Mouse (Mus musculus): Measurements from ENCODE around the gene Lat2. TPM values are rescaled to one million over a fixed set of nuclear protein-coding genes. Genes with fewer than 3 reads are reported as not detected.
A peak's percentile ranks its signal among the peaks of the same experiment; 100 is the strongest.

Gene Lat2
- polyA plus RNA-seq, 1 experiment from 2014 or later: 3.4 TPM

DNA sequence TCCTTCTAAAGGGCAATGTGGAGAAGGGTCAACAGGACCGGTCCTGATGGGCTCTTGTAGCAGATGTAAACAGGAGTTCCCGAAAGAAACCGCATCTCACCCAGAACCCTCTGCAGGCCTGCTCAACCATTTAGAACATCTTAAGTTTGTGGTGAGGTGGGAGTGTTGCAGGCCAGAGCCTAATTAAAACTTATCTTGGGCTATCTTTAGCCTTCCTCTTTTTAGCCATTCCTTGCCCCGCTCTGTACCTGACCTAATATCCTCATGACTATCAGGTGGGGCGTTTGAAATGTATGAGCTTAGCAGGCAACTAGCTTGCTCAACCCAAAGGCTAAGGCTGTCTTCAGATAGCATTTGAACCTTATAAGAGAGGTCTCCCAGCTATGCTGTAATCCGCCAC is 49.1 kb downstream of the Lat2 start:
- H3K27me3 ChIP-seq: no peaks in the 10 kb centered on the region
- H3K4me3 ChIP-seq: no peak overlapping the region
- no peak overlapping the region for H3K27ac ChIP-seq (replicated peaks)
- no peak overlapping the region for H3K4me2 ChIP-seq (replicated peaks)
- no peak for ATAC-seq (ENCODE audit: low FRiP score, low read depth)
- no peaks in the 10 kb centered on the region for H3K4me1 ChIP-seq
- no peaks in the 10 kb centered on the region for H3K9me3 ChIP-seq
- H3K9ac ChIP-seq (replicated peaks): no peak overlapping the region
- WGBS: 94% methylated on average over 6 of the region's 6 CpGs
- H3K36me3 ChIP-seq: no peaks in the 10 kb centered on the region

- H3K4me3 ChIP-seq: no peak overlapping the region
- 95% methylated on average over 2 of the region's 2 CpGs for WGBS
- H3K4me2 ChIP-seq (replicated peaks): no peak overlapping the region
- no peaks in the 10 kb centered on the region for H3K4me1 ChIP-seq
- H3K9ac ChIP-seq (replicated peaks): no peak overlapping the region
- H3K27me3 ChIP-seq: no peaks in the 10 kb centered on the region
- H3K27ac ChIP-seq (replicated peaks): no peak overlapping the region
- no peak for ATAC-seq (ENCODE audit: low FRiP score, low read depth)
- H3K9me3 ChIP-seq: no peaks in the 10 kb centered on the region
- H3K36me3 ChIP-seq: no peaks in the 10 kb centered on the region
Observed at GRCm38 (mm10) chr5:134564272-134564671, 50.6 kb downstream of the Lat2 start.

- 82% methylated on average over 16 of the region's 16 CpGs for WGBS
- H3K4me1 ChIP-seq: peaks cover 5% of the 10 kb centered on the region
- no peaks in the 10 kb centered on the region for H3K36me3 ChIP-seq
Observed at GRCm38 (mm10) chr5:134560450-134561171, 54.2 kb downstream of the Lat2 start.

DNA sequence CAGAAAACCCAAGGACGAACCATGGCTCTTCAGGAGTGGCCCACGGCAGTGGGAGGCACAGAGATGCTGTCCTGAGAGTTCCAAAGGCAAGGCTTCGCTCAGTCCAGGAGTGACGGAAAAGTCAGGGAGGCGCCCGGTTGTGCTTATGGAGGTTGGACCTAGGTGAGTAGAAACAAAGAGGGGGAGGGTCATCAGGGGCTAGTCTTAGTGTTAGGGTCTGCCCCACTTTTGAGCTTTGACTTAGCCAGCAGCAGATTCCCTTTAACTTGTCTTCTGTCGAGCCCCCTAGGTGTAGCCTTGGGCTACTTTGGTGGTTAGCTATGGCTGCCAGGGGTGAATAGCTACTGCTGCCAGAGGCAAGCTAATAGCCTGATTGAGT is 54.8 kb downstream of the Lat2 start, which contains the start of gene Syna:
Gene Syna (minus strand): TSS at position 101 of the 379 bp plus-strand sequence.
- Histone ChIP-seq H3K4me3 (no peak within 1 kb of the TSS), H3K27ac (replicated peaks) (no peak within 1 kb of the TSS), H3K4me1 (peaks cover 11% of the 10 kb centered on the region), H3K4me2 (replicated peaks) (no peak within 1 kb of the TSS), H3K9ac (replicated peaks) (no peak within 1 kb of the TSS), H3K27me3 (no peaks in the 10 kb centered on the region), H3K36me3 (no peaks in the 10 kb centered on the region), H3K9me3 (no peaks in the 10 kb centered on the region)
- WGBS: 92% methylated on average over 7 of the region's 7 CpGs
- ATAC-seq (ENCODE audit: low FRiP score, low read depth): no peak

More at GRCm38 (mm10) chr5:134560450-134561171, 54.2 kb downstream of the Lat2 start:
- no peak overlapping the region for H3K27ac ChIP-seq (replicated peaks)
- no peak overlapping the region for H3K4me3 ChIP-seq
- ATAC-seq (ENCODE audit: low FRiP score, low read depth): no peak
- no peak overlapping the region for H3K9ac ChIP-seq (replicated peaks)
- H3K27me3 ChIP-seq: no peaks in the 10 kb centered on the region
- no peaks in the 10 kb centered on the region for H3K9me3 ChIP-seq
- no peak overlapping the region for H3K4me2 ChIP-seq (replicated peaks)

- H3K4me2 ChIP-seq (replicated peaks): peak overlapping the region; percentile 39
- no peaks in the 10 kb centered on the region for H3K27me3 ChIP-seq
- 12% methylated on average over 20 of the region's 20 CpGs for WGBS
- H3K36me3 ChIP-seq: no peaks in the 10 kb centered on the region
- H3K9ac ChIP-seq (replicated peaks): no peak overlapping the region
- H3K4me1 ChIP-seq: peaks cover 29% of the 10 kb centered on the region
- no peaks in the 10 kb centered on the region for H3K9me3 ChIP-seq
- H3K27ac ChIP-seq (replicated peaks): 0 out of 2 replicates have a peak overlapping the region, but pooled peaks have one; percentile 25
- H3K4me3 ChIP-seq: peak overlapping the region; percentile 12; the same call in 1 of the 2 replicates
- ATAC-seq (ENCODE audit: low FRiP score, low read depth): peak; percentile 50; the same call in 1 of the 2 replicates
Observed at GRCm38 (mm10) chr5:134555463-134556164, 59.2 kb downstream of the Lat2 start.

GRCm38 (mm10) chr5:134553951-134554546 is 60.8 kb downstream of the Lat2 start:
- Histone ChIP-seq H3K9ac (replicated peaks) (no peak overlapping the region), H3K27me3 (no peaks in the 10 kb centered on the region), H3K4me1 (peaks cover 40% of the 10 kb centered on the region), H3K36me3 (0 out of 2 replicates have a peak, but pooled peaks cover 3% of the 10 kb centered on the region), H3K4me2 (replicated peaks) (no peak overlapping the region), H3K27ac (replicated peaks) (no peak overlapping the region), H3K9me3 (no peaks in the 10 kb centered on the region), H3K4me3 (no peak overlapping the region)
- 85% methylated on average over 5 of the region's 5 CpGs for WGBS
- no peak for ATAC-seq (ENCODE audit: low FRiP score, low read depth)

GRCm38 (mm10) chr5:134552110-134552972 is 62.5 kb downstream of the Lat2 start, which contains the start of gene Clip2:
TSS of gene Clip2 (minus strand) at chr5:134552434.
- H3K36me3 ChIP-seq: 0 out of 2 replicates have a peak, but pooled peaks cover 3% of the 10 kb centered on the region
- ATAC-seq (ENCODE audit: low FRiP score, low read depth): peak; percentile 88
- peak within 1 kb of the TSS; percentile 97 for H3K9ac ChIP-seq (replicated peaks)
- H3K4me2 ChIP-seq (replicated peaks): peak within 1 kb of the TSS; percentile 89
- H3K9me3 ChIP-seq: no peaks in the 10 kb centered on the region
- H3K4me1 ChIP-seq: peaks cover 55% of the 10 kb centered on the region
- H3K4me3 ChIP-seq: peak within 1 kb of the TSS; percentile 89
- under 1% methylated on average over 58 of the region's 61 CpGs for WGBS
- H3K27ac ChIP-seq (replicated peaks): peak within 1 kb of the TSS; percentile 99
- no peaks in the 10 kb centered on the region for H3K27me3 ChIP-seq

DNA sequence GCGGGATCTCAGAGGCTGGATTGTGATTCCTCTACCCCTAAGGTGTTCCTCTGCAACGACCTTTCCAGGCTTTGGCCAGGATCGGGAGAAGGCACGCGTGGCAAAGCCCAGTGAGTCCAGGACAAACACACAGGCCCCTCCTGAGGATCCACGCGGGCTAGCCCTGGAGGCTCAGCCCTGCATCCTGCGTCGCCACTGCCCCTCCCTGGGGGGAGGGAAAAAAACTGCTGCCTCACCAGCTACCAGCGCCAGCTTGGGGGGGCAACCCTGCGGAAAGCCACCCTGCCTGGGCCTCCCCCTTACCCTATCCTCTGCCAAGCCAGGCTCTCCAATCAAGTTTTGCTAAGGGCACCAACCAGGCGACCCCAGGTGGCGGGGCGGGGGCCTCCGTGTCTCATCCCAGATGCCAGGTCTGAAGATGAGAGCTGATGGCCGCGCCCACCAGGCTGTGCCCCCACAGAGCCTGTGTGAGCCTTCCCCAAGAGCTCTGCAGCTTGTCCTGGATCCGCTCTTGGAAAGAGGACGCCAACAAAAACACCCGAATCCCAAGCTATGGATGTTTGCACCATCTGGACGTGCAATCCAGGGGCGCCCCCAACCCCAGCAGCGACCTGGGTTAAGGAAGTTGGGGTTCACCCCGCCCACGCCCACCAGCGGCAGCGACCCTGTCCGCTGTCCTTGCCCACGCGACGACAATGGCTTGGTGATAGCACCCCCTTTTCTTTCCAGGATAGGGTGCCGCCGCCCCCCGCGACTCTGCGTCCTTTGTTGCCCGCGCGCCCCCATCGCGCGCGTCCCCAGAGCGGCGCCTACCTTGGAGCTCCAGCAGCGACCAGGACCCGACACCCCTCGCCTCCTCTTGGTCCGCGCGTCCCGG is 63.4 kb downstream of the Lat2 start:
- WGBS: under 1% methylated on average over 50 of the region's 52 CpGs
- H3K4me1 ChIP-seq: peaks cover 60% of the 10 kb centered on the region

GRCm38 (mm10) chr5:134550836-134551232 is 64.0 kb downstream of the Lat2 start:
- Histone ChIP-seq H3K4me1 (peaks cover 62% of the 10 kb centered on the region), H3K4me3 (peak overlapping the region; percentile 89), H3K27ac (replicated peaks) (peak overlapping the region; percentile 99), H3K9me3 (no peaks in the 10 kb centered on the region), H3K9ac (replicated peaks) (peak overlapping the region; percentile 97), H3K4me2 (replicated peaks) (peak overlapping the region; percentile 89), H3K27me3 (no peaks in the 10 kb centered on the region), H3K36me3 (0 out of 2 replicates have a peak, but pooled peaks cover 3% of the 10 kb centered on the region)
- no peak for ATAC-seq (ENCODE audit: low FRiP score, low read depth)
- 12% methylated on average over 6 of the region's 6 CpGs for WGBS

More for the DNA sequence above, 63.4 kb downstream of the Lat2 start:
- H3K4me3 ChIP-seq: peak overlapping the region; percentile 89
- ATAC-seq (ENCODE audit: low FRiP score, low read depth): peak; percentile 12; the same call in 1 of the 2 replicates
- 0 out of 2 replicates have a peak, but pooled peaks cover 3% of the 10 kb centered on the region for H3K36me3 ChIP-seq
- H3K27ac ChIP-seq (replicated peaks): peak overlapping the region; percentile 99
- H3K9ac ChIP-seq (replicated peaks): peak overlapping the region; percentile 97
- peak overlapping the region; percentile 89 for H3K4me2 ChIP-seq (replicated peaks)
- H3K27me3 ChIP-seq: no peaks in the 10 kb centered on the region
- no peaks in the 10 kb centered on the region for H3K9me3 ChIP-seq

All from midbrain, embryonic 12.5 days (tissue).